Mouse (Mus musculus): ENCODE results near the gene Bmpr1b. TPM values are rescaled to one million over a fixed set of nuclear protein-coding genes. Genes with fewer than 3 reads are reported as not detected.

The Bmpr1b gene
- polyA plus RNA-seq, 1 experiment from 2014 or later = 3.9 TPM

DNA sequence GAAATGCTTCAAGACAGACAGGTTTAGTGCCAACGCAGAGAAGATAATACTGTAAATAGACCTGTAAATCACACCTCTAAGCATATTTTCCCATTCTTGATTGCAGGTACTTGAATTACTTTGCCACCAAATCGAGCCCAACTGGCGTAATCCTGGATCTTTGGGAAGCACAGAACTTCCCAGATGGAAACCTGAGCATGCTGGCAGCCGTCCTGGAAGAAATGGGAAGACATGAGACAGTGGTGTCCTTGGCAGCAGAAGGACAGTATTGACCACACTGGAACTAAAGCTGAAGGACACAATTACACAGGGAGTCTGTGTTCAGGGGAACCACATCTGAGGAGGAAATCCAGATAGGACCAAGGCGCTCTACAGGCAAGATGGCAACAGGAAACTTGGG lies 340.9 kb downstream of the Bmpr1b start:
- WGBS = 92% methylated on average over 5 of the region's 5 CpGs
- Histone ChIP-seq H3K9ac (no peak overlapping the region), H3K27ac (no peak overlapping the region), H3K4me1 (replicated peaks) (no peaks in the 10 kb centered on the region), H3K36me3 (peaks cover 13% of the 10 kb centered on the region), H3K4me3 (no peak overlapping the region), H3K9me3 (no peaks in the 10 kb centered on the region), H3K27me3 (no peaks in the 10 kb centered on the region), H3K4me2 (no peak overlapping the region)
- ATAC-seq (ENCODE audit: low FRiP score) = no peak

DNA sequence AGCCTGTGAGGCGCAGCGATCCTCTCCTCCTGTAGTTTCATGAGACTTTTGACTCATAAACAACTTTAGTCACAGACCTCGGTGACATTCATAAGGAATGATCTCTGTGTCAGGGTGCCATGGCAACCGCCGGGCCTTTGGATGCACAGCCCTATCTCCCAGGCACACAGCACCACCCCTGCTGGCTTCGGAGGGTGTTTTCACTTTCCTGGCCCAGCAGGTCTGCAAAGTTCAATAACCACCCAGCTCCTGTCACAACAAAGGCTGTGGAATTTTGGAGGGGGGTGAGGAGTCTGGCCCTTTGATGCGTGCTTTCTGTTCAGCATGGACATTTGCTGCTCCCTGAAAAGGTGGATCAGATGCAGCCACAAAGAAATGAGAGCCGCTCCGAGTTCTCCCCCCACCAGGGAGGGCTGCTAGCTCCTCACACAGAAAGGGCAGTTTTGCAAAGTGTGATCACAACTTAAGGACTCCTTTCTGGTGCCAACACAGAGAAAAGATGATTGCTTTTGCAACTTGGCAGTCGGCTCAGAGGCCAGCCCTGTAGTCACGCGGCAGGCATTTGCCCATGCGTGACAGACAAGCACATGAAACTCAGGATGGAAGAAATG lies 349.8 kb downstream of the Bmpr1b start:
- Histone ChIP-seq H3K27me3 (no peaks in the 10 kb centered on the region), H3K27ac (peak overlapping the region; percentile 74), H3K9ac (no peak overlapping the region), H3K4me3 (no peak overlapping the region; the same call in 1 of the 2 replicates), H3K4me2 (peak overlapping the region; percentile 42), H3K36me3 (no peaks in the 10 kb centered on the region), H3K9me3 (no peaks in the 10 kb centered on the region), H3K4me1 (replicated peaks) (peaks cover 23% of the 10 kb centered on the region)
- peak; percentile 94 for ATAC-seq (ENCODE audit: low FRiP score)
- WGBS = 2% methylated on average over 13 of the region's 13 CpGs

DNA sequence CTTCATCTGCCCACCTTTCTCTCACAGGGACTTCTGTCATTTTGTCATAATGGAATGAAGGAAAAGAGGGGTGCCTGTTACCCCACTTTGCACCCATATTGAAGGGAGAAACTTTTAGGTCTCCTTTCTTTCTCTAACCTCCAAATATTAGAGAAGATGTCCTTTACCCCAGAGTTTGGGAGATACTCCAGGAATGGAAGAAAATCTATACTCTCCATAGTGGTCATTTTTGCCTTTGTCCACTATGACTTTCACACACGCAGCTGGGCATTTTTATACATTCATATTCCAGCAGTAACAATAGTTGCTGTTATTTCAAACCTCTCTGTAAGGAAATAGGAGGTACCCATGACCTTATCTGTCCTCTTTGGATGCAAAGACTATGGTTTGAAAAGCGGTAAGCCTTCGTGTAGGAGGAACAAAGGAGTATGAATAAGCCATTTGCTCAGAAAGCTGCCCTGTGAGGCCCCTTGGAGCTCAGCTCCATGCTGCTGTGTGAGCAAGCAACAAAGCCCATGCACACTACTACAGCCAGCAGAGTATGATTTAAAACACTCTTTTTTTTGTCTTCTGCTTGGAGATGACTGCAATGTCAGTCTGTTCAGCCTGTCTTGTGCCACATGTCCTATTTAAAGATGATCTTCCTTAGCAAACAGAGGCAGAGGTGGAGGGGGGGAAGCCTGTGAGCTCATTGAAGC lies 350.5 kb downstream of the Bmpr1b start:
- H3K4me3 ChIP-seq = no peak overlapping the region; the same call in 1 of the 2 replicates
- H3K27ac ChIP-seq = peak overlapping the region; percentile 74
- no peaks in the 10 kb centered on the region for H3K27me3 ChIP-seq
- H3K4me1 ChIP-seq (replicated peaks) = peaks cover 23% of the 10 kb centered on the region
- no peaks in the 10 kb centered on the region for H3K9me3 ChIP-seq
- no peaks in the 10 kb centered on the region for H3K36me3 ChIP-seq
- no peak overlapping the region for H3K9ac ChIP-seq
- 9% methylated on average over 3 of the region's 3 CpGs for WGBS
- peak; percentile 62 for ATAC-seq (ENCODE audit: low FRiP score)
- H3K4me2 ChIP-seq = peak overlapping the region; percentile 42

DNA sequence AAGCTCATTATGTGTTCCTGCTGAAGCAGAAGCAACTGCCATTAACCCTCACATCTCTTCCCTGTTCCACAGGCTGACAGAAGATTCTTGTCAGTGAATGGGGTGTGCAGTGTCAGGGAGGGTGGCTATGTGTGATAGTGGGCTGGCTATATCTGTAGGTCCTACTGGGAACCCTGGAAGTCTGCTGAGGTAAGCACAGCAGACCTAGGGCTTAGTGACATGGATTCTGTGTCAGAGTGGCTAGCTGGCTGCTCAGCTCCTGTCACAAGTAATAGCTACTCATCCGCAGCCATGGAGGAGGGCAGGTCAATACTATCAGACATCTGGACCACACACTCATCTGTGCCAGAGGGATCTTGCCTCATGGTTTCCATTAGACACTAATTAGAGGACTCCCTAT lies 354.4 kb downstream of the Bmpr1b start:
- no peak overlapping the region for H3K9ac ChIP-seq
- peak overlapping the region; percentile 62 for H3K27ac ChIP-seq
- WGBS = 82% methylated on average over 1 of the region's 1 CpGs
- H3K4me2 ChIP-seq = no peak overlapping the region
- no peaks in the 10 kb centered on the region for H3K9me3 ChIP-seq
- H3K4me1 ChIP-seq (replicated peaks) = peaks cover 33% of the 10 kb centered on the region
- H3K36me3 ChIP-seq = no peaks in the 10 kb centered on the region
- no peak overlapping the region for H3K4me3 ChIP-seq
- ATAC-seq (ENCODE audit: low FRiP score) = no peak
- no peaks in the 10 kb centered on the region for H3K27me3 ChIP-seq

DNA sequence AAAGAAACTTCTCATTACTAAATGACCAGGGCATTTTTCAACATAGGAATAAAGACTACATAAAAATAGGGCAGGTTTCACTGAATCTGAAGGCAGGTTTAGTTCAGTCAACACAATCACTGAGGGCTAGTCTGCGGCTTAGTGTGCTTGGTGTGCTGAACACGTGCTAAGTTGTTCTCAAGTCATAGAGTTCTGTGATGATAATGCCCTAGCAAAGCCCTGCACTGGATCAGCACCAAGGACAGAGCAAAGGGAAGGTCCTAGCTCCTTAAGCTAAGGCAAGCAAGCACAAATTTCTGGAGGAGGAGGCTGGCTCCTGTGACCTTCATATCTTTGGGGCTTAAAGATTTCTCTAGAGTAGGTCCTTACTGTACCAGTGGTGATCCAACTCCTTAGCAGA lies 357.9 kb downstream of the Bmpr1b start:
- Histone ChIP-seq H3K9ac (no peak overlapping the region), H3K4me1 (replicated peaks) (peaks cover 19% of the 10 kb centered on the region), H3K27me3 (no peaks in the 10 kb centered on the region), H3K36me3 (no peaks in the 10 kb centered on the region), H3K4me2 (no peak overlapping the region), H3K9me3 (no peaks in the 10 kb centered on the region), H3K4me3 (no peak overlapping the region), H3K27ac (no peak overlapping the region; the same call in 1 of the 2 replicates)
- WGBS = 40% methylated on average over 2 of the region's 2 CpGs
- ATAC-seq (ENCODE audit: low FRiP score) = no peak

DNA sequence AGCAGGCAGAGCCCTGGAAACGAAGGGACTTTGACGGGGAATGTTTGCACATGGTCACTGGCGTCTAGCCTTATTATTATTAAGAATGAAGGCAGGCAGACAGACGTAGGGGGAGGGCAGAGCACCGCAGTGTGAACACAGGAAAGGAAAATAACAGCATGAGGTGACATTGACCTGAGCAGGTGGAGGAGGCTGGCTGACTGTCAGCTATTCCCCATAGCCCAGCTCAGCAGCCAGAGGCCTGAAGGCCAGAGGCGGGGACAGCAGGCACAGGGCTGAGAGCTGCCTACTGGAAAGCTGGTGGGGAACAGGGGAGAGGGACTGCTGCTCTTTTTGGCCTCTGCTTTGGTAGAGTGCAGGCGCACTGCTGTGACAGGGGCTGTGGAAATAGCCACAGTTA lies 358.3 kb downstream of the Bmpr1b start:
- H3K4me2 ChIP-seq = no peak overlapping the region
- H3K9ac ChIP-seq = no peak overlapping the region
- peaks cover 19% of the 10 kb centered on the region for H3K4me1 ChIP-seq (replicated peaks)
- no peaks in the 10 kb centered on the region for H3K27me3 ChIP-seq
- H3K4me3 ChIP-seq = no peak overlapping the region
- 32% methylated on average over 7 of the region's 7 CpGs for WGBS
- peak; percentile 50 for ATAC-seq (ENCODE audit: low FRiP score)
- no peaks in the 10 kb centered on the region for H3K36me3 ChIP-seq
- H3K27ac ChIP-seq = no peak overlapping the region; the same call in 1 of the 2 replicates
- no peaks in the 10 kb centered on the region for H3K9me3 ChIP-seq

DNA sequence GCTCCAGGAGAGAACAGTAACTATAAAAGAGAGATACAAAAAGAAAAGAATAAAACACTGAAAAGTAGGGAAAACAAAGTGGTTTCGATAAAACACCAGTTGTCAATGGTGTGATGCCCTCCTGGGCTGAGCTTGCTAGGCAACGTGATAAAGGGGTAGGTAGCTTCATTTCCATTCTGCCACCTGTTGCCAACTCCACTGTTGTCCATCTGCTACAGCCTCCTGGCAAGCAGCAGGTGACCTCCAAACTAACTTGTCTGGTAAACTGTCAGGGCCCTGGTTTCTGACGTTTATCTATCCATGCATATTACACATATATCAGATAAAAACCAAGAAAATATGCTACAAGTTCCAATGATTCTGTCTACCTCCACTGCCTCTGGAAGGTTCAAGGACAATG lies 359.6 kb downstream of the Bmpr1b start:
- no peak for ATAC-seq (ENCODE audit: low FRiP score)
- Histone ChIP-seq H3K9me3 (no peaks in the 10 kb centered on the region), H3K4me1 (replicated peaks) (peaks cover 14% of the 10 kb centered on the region), H3K4me3 (no peak overlapping the region), H3K27me3 (no peaks in the 10 kb centered on the region), H3K36me3 (no peaks in the 10 kb centered on the region), H3K4me2 (no peak overlapping the region), H3K27ac (no peak overlapping the region), H3K9ac (no peak overlapping the region)
- WGBS = 67% methylated on average over 3 of the region's 3 CpGs

DNA sequence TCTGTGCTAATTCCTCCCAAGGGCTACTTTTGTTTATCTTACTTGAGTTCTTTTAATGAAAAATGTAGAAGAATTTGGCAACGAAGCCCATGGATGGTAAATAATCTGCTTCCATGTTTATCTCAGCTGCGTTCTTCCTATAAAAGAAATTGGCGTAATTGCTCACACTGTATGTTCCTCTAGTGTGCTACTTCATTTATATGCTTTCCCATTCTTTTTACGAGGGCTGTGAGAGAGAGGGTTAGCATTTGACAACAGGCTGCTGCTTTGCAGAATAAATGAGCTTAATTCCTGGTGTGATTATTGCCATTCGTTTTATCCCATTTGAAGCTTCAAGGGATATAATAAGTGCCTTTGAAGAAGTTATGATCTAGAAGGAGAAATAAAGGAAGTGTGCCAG lies 365.1 kb downstream of the Bmpr1b start:
- Histone ChIP-seq H3K4me2 (no peak overlapping the region), H3K4me1 (replicated peaks) (no peaks in the 10 kb centered on the region), H3K27ac (no peak overlapping the region), H3K4me3 (no peak overlapping the region), H3K9me3 (no peaks in the 10 kb centered on the region), H3K9ac (no peak overlapping the region), H3K27me3 (no peaks in the 10 kb centered on the region), H3K36me3 (peaks cover 11% of the 10 kb centered on the region)
- no peak for ATAC-seq (ENCODE audit: low FRiP score)
- 77% methylated on average over 5 of the region's 5 CpGs for WGBS

DNA sequence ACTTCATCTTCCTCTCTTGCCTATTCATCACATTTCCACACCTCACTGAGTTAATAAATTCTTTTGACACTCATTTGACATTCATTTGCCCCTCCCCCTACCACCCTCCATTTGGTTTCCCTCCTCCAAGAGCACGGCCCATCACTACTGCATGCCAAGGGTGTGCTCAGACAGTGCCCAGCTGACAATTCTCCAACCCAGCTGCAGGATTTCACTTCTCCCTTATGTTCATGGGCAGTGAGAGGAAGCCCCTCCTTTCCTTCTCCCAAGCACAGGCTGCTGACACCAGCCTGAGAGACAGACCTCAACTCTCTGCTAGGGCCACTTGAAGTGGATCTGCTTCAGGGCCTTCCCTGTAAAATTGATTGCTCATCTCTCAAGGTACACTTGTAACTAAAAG lies 371.4 kb downstream of the Bmpr1b start:
- H3K4me1 ChIP-seq (replicated peaks) = 0 out of 2 replicates have a peak, but pooled peaks cover 7% of the 10 kb centered on the region
- H3K4me3 ChIP-seq = no peak overlapping the region
- no peaks in the 10 kb centered on the region for H3K27me3 ChIP-seq
- peaks cover 6% of the 10 kb centered on the region; the same call in 1 of the 2 replicates for H3K36me3 ChIP-seq
- no peaks in the 10 kb centered on the region for H3K9me3 ChIP-seq
- peak; percentile 59 for ATAC-seq (ENCODE audit: low FRiP score)
- H3K27ac ChIP-seq = no peak overlapping the region
- 31% methylated on average over 1 of the region's 1 CpGs for WGBS
- no peak overlapping the region for H3K9ac ChIP-seq
- no peak overlapping the region for H3K4me2 ChIP-seq

DNA sequence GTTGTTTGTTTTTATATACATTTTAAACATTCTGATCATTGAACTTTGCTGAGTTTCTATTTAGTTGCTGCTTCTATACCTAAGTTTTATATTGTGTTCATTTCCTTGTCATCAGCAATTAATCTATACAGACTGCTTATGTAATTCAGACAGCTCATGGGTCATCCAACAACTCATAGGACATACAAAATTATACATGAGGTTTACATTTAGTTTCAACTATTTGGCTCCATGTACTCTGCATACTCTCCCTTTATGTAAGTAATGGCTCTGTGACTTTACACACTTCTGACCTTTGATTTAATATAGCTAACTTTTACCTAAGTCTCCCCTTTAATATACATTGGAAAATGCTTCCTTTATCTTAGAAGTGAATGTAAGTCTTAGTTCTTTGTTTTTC lies 371.9 kb downstream of the Bmpr1b start:
- H3K27me3 ChIP-seq = no peaks in the 10 kb centered on the region
- no peak overlapping the region for H3K4me2 ChIP-seq
- H3K27ac ChIP-seq = no peak overlapping the region
- ATAC-seq (ENCODE audit: low FRiP score) = 0 out of 2 replicates have a peak, but pooled peaks have one; percentile 18
- no peak overlapping the region for H3K4me3 ChIP-seq
- no peak overlapping the region for H3K9ac ChIP-seq
- 0 out of 2 replicates have a peak, but pooled peaks cover 7% of the 10 kb centered on the region for H3K4me1 ChIP-seq (replicated peaks)
- H3K36me3 ChIP-seq = peaks cover 6% of the 10 kb centered on the region; the same call in 1 of the 2 replicates
- no peaks in the 10 kb centered on the region for H3K9me3 ChIP-seq

DNA sequence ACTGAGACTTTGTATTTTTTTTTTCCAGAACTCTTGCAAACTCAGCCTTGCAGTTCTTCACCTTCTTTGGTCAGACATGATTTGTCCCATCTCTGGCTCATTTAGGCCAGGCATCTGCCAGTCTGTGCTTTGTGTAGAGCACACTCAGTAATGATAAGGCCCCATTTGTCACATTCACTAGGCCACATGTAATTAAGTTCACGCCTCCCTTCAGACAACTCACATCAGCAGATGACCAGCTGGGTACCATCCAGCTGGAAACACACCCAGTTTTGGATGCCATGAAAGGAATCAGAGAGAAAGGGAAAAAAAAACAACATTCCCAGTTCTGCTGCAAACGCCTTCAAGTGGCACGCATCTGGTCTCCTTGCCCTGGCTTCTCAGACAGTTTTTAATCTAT lies 374.9 kb downstream of the Bmpr1b start:
- H3K4me3 ChIP-seq = no peak overlapping the region
- 0 out of 2 replicates have a peak, but pooled peaks cover 7% of the 10 kb centered on the region for H3K4me1 ChIP-seq (replicated peaks)
- no peak overlapping the region for H3K9ac ChIP-seq
- ATAC-seq (ENCODE audit: low FRiP score) = no peak
- no peak overlapping the region for H3K4me2 ChIP-seq
- H3K27ac ChIP-seq = no peak overlapping the region
- WGBS = 45% methylated on average over 3 of the region's 3 CpGs
- H3K36me3 ChIP-seq = no peaks in the 10 kb centered on the region
- H3K9me3 ChIP-seq = no peaks in the 10 kb centered on the region
- H3K27me3 ChIP-seq = no peaks in the 10 kb centered on the region

DNA sequence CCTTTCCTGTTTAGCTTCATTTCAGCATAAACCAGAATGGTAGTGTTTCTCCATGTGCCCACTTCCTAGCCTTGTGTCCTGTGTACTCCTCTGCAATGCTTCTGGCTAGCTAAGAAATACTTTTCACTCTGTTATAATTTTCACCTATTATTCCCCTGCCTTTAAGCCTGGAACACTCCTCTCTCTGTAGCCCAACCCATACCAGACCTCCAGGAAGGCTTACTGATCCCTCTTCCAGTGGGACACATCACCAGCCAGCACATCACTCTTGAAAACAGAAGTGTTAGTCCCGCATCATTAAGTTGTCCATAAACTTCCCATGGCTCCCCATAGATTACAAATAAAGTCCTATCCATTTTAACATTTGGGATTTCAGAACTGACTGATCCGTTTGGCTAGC lies 375.5 kb downstream of the Bmpr1b start:
- Histone ChIP-seq H3K9ac (no peak overlapping the region), H3K4me3 (no peak overlapping the region), H3K36me3 (no peaks in the 10 kb centered on the region), H3K27me3 (no peaks in the 10 kb centered on the region), H3K9me3 (no peaks in the 10 kb centered on the region), H3K27ac (no peak overlapping the region), H3K4me1 (replicated peaks) (0 out of 2 replicates have a peak, but pooled peaks cover 7% of the 10 kb centered on the region), H3K4me2 (no peak overlapping the region)
- ATAC-seq (ENCODE audit: low FRiP score) = no peak
- 68% methylated on average over 2 of the region's 2 CpGs for WGBS

DNA sequence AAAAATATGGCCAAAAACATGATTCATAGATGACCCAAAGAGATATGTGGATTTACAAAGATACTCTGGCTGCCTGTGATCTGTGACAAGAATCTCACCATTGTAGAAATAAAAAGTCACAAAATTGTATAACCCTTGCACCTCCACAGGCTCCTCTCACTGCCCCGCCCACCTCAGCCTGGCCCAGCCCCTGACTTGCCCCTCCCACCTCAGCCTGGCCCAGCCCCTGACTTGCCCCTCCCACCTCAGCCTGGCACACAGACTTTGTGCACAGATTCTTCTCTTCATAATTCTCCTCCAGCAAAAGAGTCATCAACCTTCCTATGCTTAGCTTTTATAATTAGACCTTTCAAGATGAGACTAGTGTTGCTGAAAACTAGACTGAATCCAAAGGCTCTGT lies 377.1 kb downstream of the Bmpr1b start:
- Histone ChIP-seq H3K27ac (no peak overlapping the region), H3K36me3 (no peaks in the 10 kb centered on the region), H3K9ac (no peak overlapping the region), H3K4me3 (no peak overlapping the region), H3K4me1 (replicated peaks) (0 out of 2 replicates have a peak, but pooled peaks cover 6% of the 10 kb centered on the region), H3K9me3 (no peaks in the 10 kb centered on the region), H3K27me3 (no peaks in the 10 kb centered on the region), H3K4me2 (no peak overlapping the region)
- 85% methylated on average over 1 of the region's 1 CpGs for WGBS
- ATAC-seq (ENCODE audit: low FRiP score) = no peak

Measured in hindbrain, embryonic 13.5 days (tissue).